Mouse (Mus musculus): ENCODE results near the gene Dennd5b. TPM values are rescaled to one million over a fixed set of nuclear protein-coding genes. Genes with fewer than 3 reads are reported as not detected.
A peak's percentile ranks its signal among the peaks of the same experiment; 100 is the strongest.
"Not testable (repeated sequence)": the region's sequence is repeated elsewhere in the genome, so short reads cannot be mapped to it uniquely, and the experiment has no call there.

Gene Dennd5b
- polyA plus RNA-seq, 1 experiment from 2014 or later: 3.8 TPM

- peaks cover 27% of the 10 kb centered on the region for H3K36me3 ChIP-seq (replicated peaks)
- H3K27me3 ChIP-seq: no peaks in the 10 kb centered on the region
- no peak overlapping the region for H3K27ac ChIP-seq (replicated peaks)
- 68% methylated on average over 7 of the region's 7 CpGs for WGBS (ENCODE audit: insufficient replicate concordance)
- H3K4me1 ChIP-seq (replicated peaks): no peaks in the 10 kb centered on the region
- H3K9ac ChIP-seq: no peak overlapping the region
- H3K4me2 ChIP-seq: no peak overlapping the region
- H3K4me3 ChIP-seq (replicated peaks): no peak overlapping the region
- no peaks in the 10 kb centered on the region for H3K9me3 ChIP-seq (replicated peaks)
- no peak for ATAC-seq (ENCODE audit: insufficient read depth)
These were observed 96.5 kb downstream of the Dennd5b start for GRCm38 (mm10) chr6:149005009-149005408.

GRCm38 (mm10) chr6:148994327-148994999 is 107.0 kb downstream of the Dennd5b start:
- Histone ChIP-seq H3K4me3 (replicated peaks) (no peak overlapping the region), H3K9me3 (replicated peaks) (no peaks in the 10 kb centered on the region), H3K4me1 (replicated peaks) (no peaks in the 10 kb centered on the region), H3K36me3 (replicated peaks) (peaks cover 7% of the 10 kb centered on the region), H3K9ac (no peak overlapping the region), H3K27me3 (no peaks in the 10 kb centered on the region), H3K4me2 (no peak overlapping the region), H3K27ac (replicated peaks) (no peak overlapping the region)
- ATAC-seq (ENCODE audit: insufficient read depth): 0 out of 2 replicates have a peak, but pooled peaks have one; percentile 28
- WGBS (ENCODE audit: insufficient replicate concordance): 42% methylated on average over 5 of the region's 5 CpGs

DNA sequence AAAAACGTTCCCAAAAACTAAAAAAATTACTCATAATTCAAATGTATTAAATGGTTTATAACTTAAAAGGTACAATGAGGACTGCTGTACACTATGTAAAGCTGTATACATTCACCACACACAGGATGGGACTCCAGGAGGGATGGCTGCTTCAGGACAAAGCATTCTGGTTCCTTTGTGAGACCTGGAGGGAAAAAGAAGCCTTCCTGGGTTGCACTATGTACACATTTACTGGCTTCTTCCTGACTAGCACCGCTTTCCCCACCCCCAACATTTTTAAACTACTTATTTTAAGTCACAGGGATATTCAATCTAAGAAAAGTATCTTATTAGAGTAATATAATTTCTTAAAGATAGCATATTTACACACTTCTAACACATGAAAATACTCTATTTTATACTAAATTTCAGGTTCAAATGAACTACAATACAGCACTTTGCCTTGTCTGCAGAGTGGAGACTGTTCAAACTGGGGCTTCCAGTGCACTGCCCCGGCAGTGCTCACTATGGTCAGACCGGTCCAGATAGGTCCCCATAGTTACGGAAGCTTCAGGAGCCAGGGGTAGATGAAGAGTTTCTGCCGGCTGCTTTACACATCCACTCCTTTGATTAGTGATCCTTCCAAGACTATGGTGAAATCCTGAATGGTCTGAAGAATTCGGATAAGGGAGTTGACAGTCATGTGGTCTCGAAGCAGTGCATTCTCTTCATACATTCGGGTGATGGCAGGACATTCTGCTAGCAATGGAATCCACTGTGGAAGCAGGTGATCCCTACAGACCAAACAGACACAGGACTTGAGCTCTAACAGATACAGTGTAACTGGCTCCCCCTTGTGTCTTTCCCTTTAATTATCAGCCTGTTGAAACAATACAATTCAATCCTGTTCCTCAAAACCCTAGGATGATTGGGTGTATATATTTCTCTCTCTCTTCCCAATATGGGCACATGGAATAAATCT is 108.1 kb downstream of the Dennd5b start:
- Histone ChIP-seq H3K9me3 (replicated peaks) (no peaks in the 10 kb centered on the region), H3K27me3 (no peaks in the 10 kb centered on the region), H3K27ac (replicated peaks) (no peak overlapping the region), H3K36me3 (replicated peaks) (peaks cover 7% of the 10 kb centered on the region), H3K9ac (no peak overlapping the region), H3K4me2 (no peak overlapping the region), H3K4me3 (replicated peaks) (no peak overlapping the region), H3K4me1 (replicated peaks) (no peaks in the 10 kb centered on the region)
- ATAC-seq (ENCODE audit: insufficient read depth): no peak
- 28% methylated on average over 9 of the region's 9 CpGs for WGBS (ENCODE audit: insufficient replicate concordance)

DNA sequence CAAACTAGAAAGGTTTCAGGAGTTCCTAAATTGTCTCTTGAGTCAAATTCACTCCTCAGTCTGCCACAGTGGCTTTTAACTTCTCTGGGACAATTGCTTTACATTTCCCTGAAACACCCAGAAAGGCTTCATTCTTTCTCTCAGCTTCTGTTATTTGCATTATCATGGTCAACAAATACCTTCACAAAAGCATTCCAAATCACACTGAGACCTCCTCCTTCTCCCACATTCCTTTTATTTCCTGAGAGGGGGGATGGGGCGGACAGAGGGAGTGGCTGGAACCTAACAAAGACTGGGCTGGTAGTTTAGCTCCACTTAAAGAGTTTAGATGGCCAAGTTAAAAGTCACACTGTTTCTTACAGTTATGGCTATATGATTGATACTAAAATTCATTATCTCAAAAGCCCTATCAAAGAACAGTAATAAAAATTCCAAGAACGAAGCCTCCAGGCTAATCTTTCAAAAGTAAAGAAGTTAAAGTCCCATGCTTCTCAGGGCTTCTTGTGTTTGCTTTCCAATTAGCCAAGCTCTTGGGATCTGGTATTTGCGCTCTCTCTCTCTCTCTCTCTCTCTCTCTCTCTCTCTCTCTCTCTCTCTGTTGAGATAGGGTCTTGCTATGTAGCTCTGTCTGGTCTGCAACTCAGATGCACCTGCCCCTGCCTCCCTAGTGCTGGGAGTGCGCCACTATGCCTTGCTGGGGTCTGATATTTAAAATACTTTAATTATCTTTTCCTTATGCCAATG is 108.9 kb downstream of the Dennd5b start:
- H3K27me3 ChIP-seq: no peaks in the 10 kb centered on the region
- no peak overlapping the region for H3K9ac ChIP-seq
- H3K27ac ChIP-seq (replicated peaks): no peak overlapping the region
- H3K4me3 ChIP-seq (replicated peaks): no peak overlapping the region
- no peaks in the 10 kb centered on the region for H3K4me1 ChIP-seq (replicated peaks)
- no peaks in the 10 kb centered on the region for H3K9me3 ChIP-seq (replicated peaks)
- no peak overlapping the region for H3K4me2 ChIP-seq
- ATAC-seq (ENCODE audit: insufficient read depth): no peak
- H3K36me3 ChIP-seq (replicated peaks): peaks cover 7% of the 10 kb centered on the region
- 60% methylated on average over 4 of the region's 4 CpGs for WGBS (ENCODE audit: insufficient replicate concordance)

DNA sequence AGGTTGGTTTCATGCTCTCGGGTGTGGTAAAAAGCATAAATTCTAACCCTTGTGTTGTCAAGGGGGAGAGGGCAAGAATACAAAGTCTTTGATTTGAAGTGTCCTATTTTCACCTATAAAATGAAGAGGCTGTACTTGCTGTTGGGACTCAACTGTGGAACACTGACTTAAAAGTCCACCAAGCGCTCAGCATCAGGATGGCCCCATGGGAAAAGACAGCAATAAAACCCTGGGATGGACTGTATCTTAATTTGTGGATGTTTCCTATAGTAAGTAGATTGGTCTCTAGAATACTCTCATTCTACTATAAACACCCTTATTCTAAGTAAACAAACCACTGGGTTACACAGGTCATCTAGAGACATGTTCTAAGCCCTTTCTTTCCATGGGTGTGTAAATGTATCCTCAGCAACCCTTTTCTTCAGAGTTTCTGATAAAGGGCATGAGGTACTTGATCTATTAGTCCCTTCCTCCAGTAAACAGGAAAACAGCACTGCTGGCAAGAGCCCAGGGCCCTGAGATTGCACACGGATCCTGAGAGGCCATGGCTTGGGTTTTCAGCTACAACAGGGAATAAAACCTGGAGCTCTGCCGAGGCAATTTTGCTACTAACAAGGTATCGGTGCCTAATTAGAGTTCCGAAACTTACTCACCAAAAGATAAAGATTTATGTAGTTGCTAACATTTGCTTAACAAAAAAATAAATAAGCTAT is 109.7 kb downstream of the Dennd5b start:
- peaks cover 4% of the 10 kb centered on the region for H3K36me3 ChIP-seq (replicated peaks)
- WGBS (ENCODE audit: insufficient replicate concordance): 56% methylated on average over 6 of the region's 6 CpGs
- H3K4me1 ChIP-seq (replicated peaks): no peaks in the 10 kb centered on the region
- no peaks in the 10 kb centered on the region for H3K9me3 ChIP-seq (replicated peaks)
- H3K27ac ChIP-seq (replicated peaks): no peak overlapping the region
- no peak overlapping the region for H3K9ac ChIP-seq
- no peaks in the 10 kb centered on the region for H3K27me3 ChIP-seq
- ATAC-seq (ENCODE audit: insufficient read depth): no peak
- H3K4me3 ChIP-seq (replicated peaks): no peak overlapping the region
- no peak overlapping the region for H3K4me2 ChIP-seq

GRCm38 (mm10) chr6:148989792-148990491 is 111.5 kb downstream of the Dennd5b start:
- H3K9ac ChIP-seq; ATAC-seq (ENCODE audit: insufficient read depth); H3K27me3 ChIP-seq; H3K9me3 ChIP-seq (replicated peaks); H3K27ac ChIP-seq (replicated peaks); H3K4me1 ChIP-seq (replicated peaks); H3K4me2 ChIP-seq; H3K36me3 ChIP-seq (replicated peaks); H3K4me3 ChIP-seq (replicated peaks): not testable (repeated sequence)
- 44% methylated on average over 1 of the region's 3 CpGs for WGBS (ENCODE audit: insufficient replicate concordance)

DNA sequence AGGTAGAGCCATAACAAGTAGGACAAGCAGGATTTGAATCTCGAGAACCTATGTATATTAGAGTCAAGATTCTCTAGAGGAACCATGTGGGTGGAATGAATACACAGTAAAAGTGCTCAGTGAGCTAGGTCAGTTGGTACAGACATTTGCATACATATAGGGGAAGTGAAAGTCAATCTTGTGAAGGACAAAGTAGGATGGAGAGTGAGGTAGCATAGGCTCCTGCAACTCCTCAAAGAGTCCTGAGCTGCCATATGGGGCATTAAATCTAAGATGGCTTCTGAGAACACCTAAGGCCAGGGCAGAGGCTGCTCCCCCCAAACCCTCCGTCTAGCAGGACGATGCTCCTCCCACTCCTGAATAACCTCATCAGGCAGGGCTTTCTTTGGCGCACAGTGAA is 115.5 kb downstream of the Dennd5b start:
- Histone ChIP-seq H3K27me3 (no peaks in the 10 kb centered on the region), H3K4me1 (replicated peaks) (no peaks in the 10 kb centered on the region), H3K4me3 (replicated peaks) (no peak overlapping the region), H3K9me3 (replicated peaks) (no peaks in the 10 kb centered on the region), H3K9ac (no peak overlapping the region), H3K27ac (replicated peaks) (no peak overlapping the region), H3K36me3 (replicated peaks) (no peaks in the 10 kb centered on the region; the same call in 1 of the 2 replicates), H3K4me2 (no peak overlapping the region)
- WGBS (ENCODE audit: insufficient replicate concordance): 58% methylated on average over 4 of the region's 4 CpGs
- no peak for ATAC-seq (ENCODE audit: insufficient read depth)

- no peaks in the 10 kb centered on the region for H3K4me1 ChIP-seq (replicated peaks)
- 46% methylated on average over 3 of the region's 3 CpGs for WGBS (ENCODE audit: insufficient replicate concordance)
These were observed 121.0 kb downstream of the Dennd5b start for GRCm38 (mm10) chr6:148980495-148980894.

GRCm38 (mm10) chr6:148975096-148975495 is 126.4 kb downstream of the Dennd5b start:
- no peak for ATAC-seq (ENCODE audit: insufficient read depth)
- Histone ChIP-seq H3K4me2 (no peak overlapping the region), H3K36me3 (replicated peaks) (no peaks in the 10 kb centered on the region), H3K4me3 (replicated peaks) (no peak overlapping the region), H3K9ac (no peak overlapping the region), H3K27ac (replicated peaks) (no peak overlapping the region), H3K27me3 (no peaks in the 10 kb centered on the region), H3K9me3 (replicated peaks) (no peaks in the 10 kb centered on the region), H3K4me1 (replicated peaks) (0 out of 2 replicates have a peak, but pooled peaks cover 6% of the 10 kb centered on the region)
- 55% methylated on average over 3 of the region's 3 CpGs for WGBS (ENCODE audit: insufficient replicate concordance)

More at GRCm38 (mm10) chr6:148980495-148980894, 121.0 kb downstream of the Dennd5b start:
- Histone ChIP-seq H3K4me2 (no peak overlapping the region), H3K9me3 (replicated peaks) (no peaks in the 10 kb centered on the region), H3K36me3 (replicated peaks) (no peaks in the 10 kb centered on the region), H3K9ac (no peak overlapping the region), H3K4me3 (replicated peaks) (no peak overlapping the region), H3K27me3 (no peaks in the 10 kb centered on the region), H3K27ac (replicated peaks) (no peak overlapping the region)
- no peak for ATAC-seq (ENCODE audit: insufficient read depth)

DNA sequence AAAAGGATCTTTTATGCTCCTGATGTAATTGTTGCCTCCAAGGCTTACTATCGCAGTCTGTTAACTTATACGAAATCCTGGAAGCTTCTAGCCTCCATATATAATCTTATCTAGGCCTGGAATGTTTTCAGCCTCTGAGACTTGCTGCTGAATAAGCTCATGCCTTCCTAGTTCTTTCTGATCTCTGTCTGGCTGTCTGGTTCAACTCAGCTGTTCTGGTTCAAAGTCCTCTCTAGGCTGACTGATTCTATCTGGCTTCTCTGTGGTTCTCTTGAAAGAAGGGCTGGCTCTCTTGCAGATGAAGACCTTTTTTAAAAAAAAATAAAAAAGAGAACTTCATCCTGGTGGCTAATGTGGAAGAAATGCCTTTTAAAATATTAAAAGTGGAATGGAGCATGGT is 128.6 kb downstream of the Dennd5b start:
- H3K27ac ChIP-seq (replicated peaks): no peak overlapping the region
- 62% methylated on average over 2 of the region's 2 CpGs for WGBS (ENCODE audit: insufficient replicate concordance)
- ATAC-seq (ENCODE audit: insufficient read depth): no peak
- H3K4me1 ChIP-seq (replicated peaks): 0 out of 2 replicates have a peak, but pooled peaks cover 6% of the 10 kb centered on the region
- no peak overlapping the region for H3K4me2 ChIP-seq
- no peaks in the 10 kb centered on the region for H3K9me3 ChIP-seq (replicated peaks)
- no peaks in the 10 kb centered on the region for H3K36me3 ChIP-seq (replicated peaks)
- no peak overlapping the region for H3K4me3 ChIP-seq (replicated peaks)
- no peaks in the 10 kb centered on the region for H3K27me3 ChIP-seq
- no peak overlapping the region for H3K9ac ChIP-seq
